Mouse (Mus musculus) ES-Bruce4 (cell line): Measurements from ENCODE around the gene Cd101. TPM values are rescaled to one million over a fixed set of nuclear protein-coding genes. Genes with fewer than 3 reads are reported as not detected.

Experiments used
- H3K27ac ChIP-seq: 2 replicates; pipeline ENCODE4 v1.5.1; 2012; ENCODE audit warnings: low read length, inconsistent platforms; ENCODE audit not compliant: insufficient read depth
- H3K27me3 ChIP-seq: 2 replicates; pipeline ENCODE4 v1.6.1; 2012; ENCODE audit warnings: mild to moderate bottlenecking, low read length, inconsistent platforms; ENCODE audit not compliant: control insufficient read depth, poor library complexity, insufficient read depth, severe bottlenecking
- H3K36me3 ChIP-seq: 2 replicates; pipeline ENCODE4 v1.6.1; 2012; ENCODE audit warnings: inconsistent platforms, mild to moderate bottlenecking, low read length, moderate library complexity; ENCODE audit not compliant: control insufficient read depth, poor library complexity, insufficient read depth, severe bottlenecking
- H3K4me1 ChIP-seq: one replicate; pipeline ENCODE4 v1.8.1; 2011; ENCODE audit warnings: low read length; ENCODE audit not compliant: control insufficient read depth, insufficient read depth
- H3K4me3 ChIP-seq: 2 replicates; pipeline ENCODE4 v1.5.1; 2011; ENCODE audit warnings: low read depth, mild to moderate bottlenecking, low read length
- H3K9ac ChIP-seq: 2 replicates; pipeline ENCODE4 v1.6.1; 2012; ENCODE audit warnings: low read depth, mild to moderate bottlenecking, inconsistent platforms; ENCODE audit not compliant: poor library complexity, severe bottlenecking
- H3K9me3 ChIP-seq: replicated peaks from 2 replicates; pipeline ENCODE4 v1.6.1; 2012; ENCODE audit warnings: mild to moderate bottlenecking, low read length, inconsistent platforms; ENCODE audit not compliant: control insufficient read depth, poor library complexity, insufficient read depth, severe bottlenecking
- CTCF ChIP-seq: IDR thresholded peaks from one replicate; pipeline ENCODE4 v1.8.1; 2011; ENCODE audit warnings: low read depth, low read length
- EP300 ChIP-seq: IDR thresholded peaks from 2 replicates; pipeline ENCODE4 v1.6.1; 2011; ENCODE audit warnings: low read depth, low read length; ENCODE audit not compliant: insufficient read depth
- POLR2A ChIP-seq: IDR thresholded peaks from one replicate; pipeline ENCODE4 v1.8.1; 2011; ENCODE audit warnings: low read length; ENCODE audit not compliant: insufficient read depth
- polyA plus RNA-seq: library from polyadenylated mRNA; stranded (reverse); fragments of >200 nt; gene quantifications from 2 replicates; pipeline ENCODE4 v1.2.4, GENCODE M21; 2011; ENCODE audit warnings: low read depth; ENCODE audit not compliant: missing spikeins, insufficient read depth, insufficient read length

The Cd101 gene
- polyA plus RNA-seq, 1 experiment = not detected

DNA sequence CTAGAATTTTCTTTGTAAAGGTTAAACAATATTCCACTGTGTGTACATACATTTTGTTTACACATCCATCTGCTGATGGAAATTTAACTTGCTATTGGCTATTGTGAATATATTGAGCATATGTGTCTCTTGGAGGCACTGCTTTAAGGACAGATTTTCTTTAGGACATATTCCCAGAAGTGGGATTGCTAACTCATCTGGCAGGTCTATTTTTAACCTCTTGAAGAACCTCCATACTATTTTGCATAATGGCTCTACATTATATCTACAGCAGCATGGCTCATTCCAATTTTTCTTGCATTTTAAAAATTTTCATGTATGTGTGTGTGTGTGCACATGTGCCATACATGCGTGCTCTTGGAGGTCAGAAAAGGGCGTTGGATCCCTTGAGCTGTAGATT is 6.6 kb upstream of the Cd101 start:
- peaks cover 2% of the 10 kb centered on the region for H3K4me1 ChIP-seq
- H3K36me3 ChIP-seq = 0 out of 2 replicates have a peak, but pooled peaks cover 2% of the 10 kb centered on the region
- no peaks in the 10 kb centered on the region for H3K9me3 ChIP-seq
- H3K27ac ChIP-seq = no peak overlapping the region
- no peak overlapping the region for H3K4me3 ChIP-seq
- no peak for TF ChIP-seq CTCF
- TF ChIP-seq EP300 = no peak
- TF ChIP-seq POLR2A = no peak
- no peak overlapping the region for H3K9ac ChIP-seq
- H3K27me3 ChIP-seq = no peaks in the 10 kb centered on the region

DNA sequence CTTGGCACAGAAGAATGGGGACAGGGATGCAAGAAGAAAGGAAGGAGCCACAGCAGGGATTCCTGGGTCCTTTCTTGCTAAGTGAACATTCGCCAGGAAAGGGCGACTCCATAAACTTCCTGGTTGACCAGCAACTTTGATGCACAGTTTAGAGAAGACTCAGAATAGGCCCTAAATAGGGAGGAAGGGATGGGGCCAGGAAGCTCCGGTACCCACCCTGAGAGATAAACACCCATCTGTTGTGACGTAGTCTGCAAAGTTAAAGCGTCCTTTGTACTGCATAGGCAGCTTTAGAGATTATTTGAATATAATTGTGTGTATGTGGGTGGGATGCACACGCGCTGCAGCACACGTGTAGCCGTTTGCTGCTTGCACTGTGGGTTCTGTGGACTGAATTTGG is 5.2 kb upstream of the Cd101 start:
- no peak overlapping the region for H3K27ac ChIP-seq
- H3K4me1 ChIP-seq = peaks cover 3% of the 10 kb centered on the region
- TF ChIP-seq POLR2A (no peak), EP300 (no peak), CTCF (no peak)
- no peak overlapping the region for H3K9ac ChIP-seq
- H3K9me3 ChIP-seq = no peaks in the 10 kb centered on the region
- no peaks in the 10 kb centered on the region for H3K36me3 ChIP-seq
- H3K4me3 ChIP-seq = no peak overlapping the region
- H3K27me3 ChIP-seq = no peaks in the 10 kb centered on the region

DNA sequence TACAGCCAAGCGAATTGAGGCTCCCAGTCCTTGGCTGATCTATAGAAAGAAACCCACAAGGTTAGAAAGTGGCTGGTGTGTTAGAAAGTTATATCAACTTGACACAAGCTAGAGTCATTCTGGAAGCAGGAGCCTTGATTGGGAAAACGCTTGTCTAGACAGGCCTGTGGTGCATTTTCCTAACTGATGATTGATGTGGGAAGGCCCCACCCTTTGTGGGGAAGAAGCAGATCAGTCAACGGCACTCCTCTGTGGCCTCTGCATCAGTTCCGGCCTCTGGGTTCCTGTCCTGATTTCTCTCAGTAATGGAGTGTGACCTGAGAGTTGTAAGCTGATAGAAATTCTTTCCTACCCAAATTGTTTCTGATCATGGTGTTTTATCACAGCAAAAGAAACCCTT is 4.3 kb upstream of the Cd101 start:
- H3K4me3 ChIP-seq = no peak overlapping the region

DNA sequence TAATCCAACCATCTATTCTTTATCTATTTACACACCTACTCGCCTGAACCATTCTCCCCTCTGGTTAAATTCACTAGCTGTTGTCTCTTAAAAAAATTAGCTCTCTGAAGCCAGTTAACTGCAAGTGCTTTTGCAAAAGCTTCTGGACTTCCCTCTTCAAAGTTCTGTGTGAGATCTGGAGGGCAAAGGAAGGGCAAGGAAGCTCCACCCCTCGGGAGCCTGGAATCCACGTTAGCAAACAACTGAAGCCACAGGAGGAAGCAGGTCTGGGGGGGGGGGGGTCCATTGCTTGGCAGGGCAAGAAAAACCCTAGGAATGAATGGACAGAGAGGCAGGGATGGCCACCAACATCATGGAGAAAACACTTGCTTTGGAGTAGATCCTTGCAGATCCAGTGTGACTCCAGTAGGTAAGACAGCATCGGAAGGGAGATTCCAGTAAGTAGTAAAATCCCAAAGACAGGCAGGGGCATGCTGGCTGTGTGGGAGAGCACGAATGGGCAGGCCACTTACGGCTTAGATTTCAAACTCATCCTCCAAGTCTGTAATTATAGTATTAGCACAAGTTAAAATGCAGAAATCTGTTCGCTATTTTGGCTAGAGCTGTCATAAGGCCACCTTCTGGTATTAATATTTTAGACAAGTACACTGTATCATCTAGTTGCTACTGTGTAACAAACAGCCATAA is 2.2 kb upstream of the Cd101 start:
- H3K9ac ChIP-seq = no peak overlapping the region
- no peak overlapping the region for H3K4me3 ChIP-seq
- peaks cover 3% of the 10 kb centered on the region for H3K4me1 ChIP-seq
- no peaks in the 10 kb centered on the region for H3K36me3 ChIP-seq
- H3K27me3 ChIP-seq = no peaks in the 10 kb centered on the region
- TF ChIP-seq CTCF = no peak
- no peak for TF ChIP-seq EP300
- no peak for TF ChIP-seq POLR2A
- H3K9me3 ChIP-seq = no peaks in the 10 kb centered on the region
- H3K27ac ChIP-seq = no peak overlapping the region

More for the DNA sequence above, 4.3 kb upstream of the Cd101 start:
- Histone ChIP-seq H3K9me3 (no peaks in the 10 kb centered on the region), H3K27me3 (no peaks in the 10 kb centered on the region), H3K27ac (no peak overlapping the region), H3K9ac (no peak overlapping the region), H3K36me3 (no peaks in the 10 kb centered on the region), H3K4me1 (peaks cover 3% of the 10 kb centered on the region)
- no peak for TF ChIP-seq EP300
- TF ChIP-seq POLR2A = no peak
- no peak for TF ChIP-seq CTCF

DNA sequence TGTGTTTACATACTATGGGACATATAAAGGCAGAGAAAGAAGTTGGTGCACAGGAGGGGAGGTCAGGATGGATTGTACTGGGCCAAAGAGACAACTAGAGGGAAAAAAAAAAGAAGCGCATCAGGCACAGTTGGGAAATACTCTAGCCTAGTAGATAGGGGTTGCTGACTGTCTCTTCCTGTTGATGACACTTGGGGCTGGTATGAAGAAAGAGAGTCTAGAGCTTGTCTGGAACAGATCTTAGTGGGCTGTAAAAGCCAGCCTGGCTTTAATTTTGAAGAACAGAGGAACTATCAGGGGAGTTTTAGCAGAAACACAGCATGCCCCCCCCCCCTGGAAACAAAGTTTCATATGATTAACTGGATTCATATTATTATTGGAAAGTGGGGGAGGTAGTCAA is 1.3 kb upstream of the Cd101 start:
- Histone ChIP-seq H3K27me3 (no peaks in the 10 kb centered on the region), H3K9me3 (no peaks in the 10 kb centered on the region), H3K27ac (no peak overlapping the region), H3K36me3 (no peaks in the 10 kb centered on the region), H3K9ac (no peak overlapping the region), H3K4me3 (no peak overlapping the region), H3K4me1 (peaks cover 3% of the 10 kb centered on the region)
- TF ChIP-seq EP300 (no peak), CTCF (no peak), POLR2A (no peak)

DNA sequence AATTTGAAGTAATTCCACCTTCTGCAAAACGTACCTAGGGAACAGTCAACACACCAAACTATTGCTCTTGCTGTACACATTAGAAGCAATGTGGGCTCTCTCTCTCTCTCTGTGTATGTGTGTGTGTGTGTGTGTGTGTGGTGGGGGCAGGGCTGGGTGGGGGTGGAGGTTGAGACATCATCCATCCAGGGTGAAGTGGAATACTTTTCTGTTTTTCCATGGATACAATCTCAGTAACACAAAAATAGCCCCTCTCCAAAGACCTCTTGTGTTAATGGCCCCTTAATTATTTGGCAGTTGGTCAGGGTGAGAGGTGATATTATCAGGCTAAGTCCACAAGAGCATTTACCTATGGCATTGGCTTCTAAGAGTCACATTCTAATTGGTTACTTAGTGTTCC is 2.6 kb downstream of the Cd101 start:
- no peak overlapping the region for H3K9ac ChIP-seq
- no peak overlapping the region for H3K4me3 ChIP-seq
- no peaks in the 10 kb centered on the region for H3K9me3 ChIP-seq
- H3K36me3 ChIP-seq = no peaks in the 10 kb centered on the region
- TF ChIP-seq CTCF (no peak), POLR2A (no peak), EP300 (no peak)
- no peaks in the 10 kb centered on the region for H3K27me3 ChIP-seq
- peaks cover 2% of the 10 kb centered on the region for H3K4me1 ChIP-seq
- H3K27ac ChIP-seq = no peak overlapping the region
